In genomic region chr4:41759656-41760287, GRCm38 (mm10) we compare ENCODE assay signal across 8 mouse cellular contexts. TPM values are rescaled to one million over a fixed set of nuclear protein-coding genes. Genes with fewer than 3 reads are reported as not detected.
A peak's percentile ranks its signal among the peaks of the same experiment; 100 is the strongest.
DNase-seq lines count a peak whose midpoint lies in the region; ATAC-seq and TF ChIP-seq lines count a peak whose summit lies in the region.

No protein-coding gene starts in this region.

- H3K27me3 ChIP-seq in heart, embryonic 15.5 days, result no peaks in the 10 kb centered on the region
- no peaks in the 10 kb centered on the region for H3K27me3 ChIP-seq in limb, embryonic 14.5 days (ENCODE audit: control insufficient read depth, insufficient read depth, low read length)

- H3K4me2 ChIP-seq in heart, embryonic 15.5 days, result peak overlapping the region; percentile 63
- H3K4me2 ChIP-seq in limb, embryonic 14.5 days (replicated peaks; ENCODE audit: low read depth, low read length, severe bottlenecking), result peak overlapping the region; percentile 76

- TF ChIP-seq POLR2A in limb, embryonic 14.5 days (IDR thresholded peaks at IDR 0.05; ENCODE audit: borderline replicate concordance, extremely low read depth, insufficient read depth, insufficient read length), result no peak

- H3K4me3 ChIP-seq in heart, embryonic 15.5 days, result peak overlapping the region; percentile 49
- H3K4me3 ChIP-seq in limb, embryonic 14.5 days (replicated peaks; ENCODE audit: low read length), result peak overlapping the region; percentile 66

- peak overlapping the region; percentile 45 for H3K9ac ChIP-seq in heart, embryonic 15.5 days
- H3K9ac ChIP-seq in limb, embryonic 14.5 days (ENCODE audit: low read depth, low read length, severe bottlenecking), result peak overlapping the region; percentile 68

- peak; percentile 10; the same call in 1 of the 2 replicates for ATAC-seq in heart, embryonic 15.5 days (replicated peaks; ENCODE audit: insufficient number of reproducible peaks, insufficient read depth, low FRiP score, low read depth)
- no peak for ATAC-seq in limb, embryonic 14.5 days (ENCODE audit: low FRiP score, low read depth)

- peak overlapping the region; percentile 95 for H3K27ac ChIP-seq in heart, embryonic 15.5 days
- H3K27ac ChIP-seq in limb, embryonic 14.5 days (replicated peaks; ENCODE audit: low read depth, low read length), result peak overlapping the region; percentile 93

- WGBS in heart, embryonic 15.5 days, result 15% methylated on average over 6 of the region's 6 CpGs
- WGBS in limb, embryonic 14.5 days, result 27% methylated on average over 6 of the region's 6 CpGs

- H3K9me3 ChIP-seq in heart, embryonic 15.5 days (replicated peaks), result no peaks in the 10 kb centered on the region
- no peaks in the 10 kb centered on the region for H3K9me3 ChIP-seq in limb, embryonic 14.5 days (ENCODE audit: control insufficient read depth, low read length)

- H3K36me3 ChIP-seq in heart, embryonic 15.5 days, result peaks cover 9% of the 10 kb centered on the region; the same call in 1 of the 2 replicates
- peaks cover 16% of the 10 kb centered on the region; the same call in 1 of the 2 replicates for H3K36me3 ChIP-seq in limb, embryonic 14.5 days (ENCODE audit: control insufficient read depth, insufficient read depth, low read length)

- H3K4me1 ChIP-seq in heart, embryonic 15.5 days (replicated peaks), result peaks cover 53% of the 10 kb centered on the region
- H3K4me1 ChIP-seq in limb, embryonic 14.5 days (ENCODE audit: control insufficient read depth, insufficient read depth, low read length), result peaks cover 28% of the 10 kb centered on the region

- DNase-seq in adrenal gland, adult 2 months, result peak; percentile 37
- no peak for DNase-seq in adrenal gland, postnatal 14 days
- peak; percentile 15 for DNase-seq in 3T3-L1 (ENCODE audit: low read depth, low spot score)
- no peak for DNase-seq in limb, embryonic 14.5 days (ENCODE audit: low spot score)
- DNase-seq in natural killer cell, adult 2 months (ENCODE audit: low spot score in 2 of 2), result no peak
- no peak for DNase-seq in cerebellum, adult 9-10 months
- no peak for DNase-seq in gastrocnemius, postnatal 10 days

RNA-seq across cellular contexts. Expression of gene Sigmar1, which starts 3.8 kb away (rescaled TPM):
- 10 to 100 TPM; 83.8 to 86.7 TPM for total RNA-seq in adrenal gland, adult 2 months (2021)
- polyA plus RNA-seq in adrenal gland, adult 2 months (2012; rRNA removed), result 139 and 145 TPM in 2 replicates
- total RNA-seq in adrenal gland, postnatal 14 days (2021), result 67.1 and 76.7 TPM in 2 replicates
- 41.7 and 60.3 TPM in 2 replicates for polyA plus RNA-seq in heart, embryonic 15.5 days (2015; fragmentation: Nextera tagmentation; extraction: Ambion mirVana)
- 79.2 and 91.4 TPM in 2 replicates for polyA plus RNA-seq in limb, embryonic 14.5 days (2012; rRNA removed)
- polyA plus RNA-seq in limb, embryonic 14.5 days (2014; fragmentation: Nextera tagmentation; extraction: Ambion mirVana), result 85.3 and 88.9 TPM in 2 replicates
- total RNA-seq in gastrocnemius, postnatal 10 days (2021), result 10 to 100 TPM; 15.4 to 17.9 TPM

RNA-seq across cellular contexts. Expression of gene Galt, which starts 4.7 kb away (rescaled TPM):
- total RNA-seq in adrenal gland, adult 2 months (2021), result 10 to 100 TPM; 42.9 to 43.3 TPM
- polyA plus RNA-seq in adrenal gland, adult 2 months (2012; rRNA removed), result 113 and 117 TPM in 2 replicates
- total RNA-seq in adrenal gland, postnatal 14 days (2021), result 36.1 and 42.3 TPM in 2 replicates
- 54.8 and 59.2 TPM in 2 replicates for polyA plus RNA-seq in heart, embryonic 15.5 days (2015; fragmentation: Nextera tagmentation; extraction: Ambion mirVana)
- polyA plus RNA-seq in limb, embryonic 14.5 days (2012; rRNA removed), result 83.3 and 119 TPM in 2 replicates
- polyA plus RNA-seq in limb, embryonic 14.5 days (2014; fragmentation: Nextera tagmentation; extraction: Ambion mirVana), result 39.5 and 43.6 TPM in 2 replicates
- total RNA-seq in gastrocnemius, postnatal 10 days (2021), result 10 to 100 TPM; 25.2 to 28.1 TPM

RNA-seq across cellular contexts. Expression of gene Ccl27a, which starts 14.3 kb away (rescaled TPM):
- total RNA-seq in adrenal gland, adult 2 months (2021), result 10 to 100 TPM; 31.1 to 42.7 TPM
- polyA plus RNA-seq in adrenal gland, adult 2 months (2012; rRNA removed), result 74.2 and 96.3 TPM in 2 replicates
- total RNA-seq in adrenal gland, postnatal 14 days (2021), result 29.7 and 34.9 TPM in 2 replicates
- 40.2 and 47.1 TPM in 2 replicates for polyA plus RNA-seq in heart, embryonic 15.5 days (2015; fragmentation: Nextera tagmentation; extraction: Ambion mirVana)
- 96.6 and 107 TPM in 2 replicates for polyA plus RNA-seq in limb, embryonic 14.5 days (2012; rRNA removed)
- 44.9 and 50.9 TPM in 2 replicates for polyA plus RNA-seq in limb, embryonic 14.5 days (2014; fragmentation: Nextera tagmentation; extraction: Ambion mirVana)
- 10 to 100 TPM; 25.5 to 33.1 TPM for total RNA-seq in gastrocnemius, postnatal 10 days (2021)

RNA-seq across cellular contexts. Expression of gene Arid3c, which starts 28.8 kb away (rescaled TPM):
- total RNA-seq in adrenal gland, adult 2 months (2021), result not detected
- polyA plus RNA-seq in adrenal gland, adult 2 months (2012; rRNA removed), result not detected in 2 replicates
- total RNA-seq in adrenal gland, postnatal 14 days (2021), result not detected in 2 replicates
- polyA plus RNA-seq in heart, embryonic 15.5 days (2015; fragmentation: Nextera tagmentation; extraction: Ambion mirVana), result not detected in 2 replicates
- polyA plus RNA-seq in limb, embryonic 14.5 days (2012; rRNA removed), result 0.09 and 0.20 TPM in 2 replicates
- 0.29 TPM in 1 of 2 replicates, not detected in the other for polyA plus RNA-seq in limb, embryonic 14.5 days (2014; fragmentation: Nextera tagmentation; extraction: Ambion mirVana)
- not detected for total RNA-seq in gastrocnemius, postnatal 10 days (2021)

RNA-seq across cellular contexts. Expression of gene Dctn3, which starts 36.8 kb away (rescaled TPM):
- total RNA-seq in adrenal gland, adult 2 months (2021), result 100 to 1,000 TPM; 105 to 128 TPM
- 51.7 and 60.7 TPM in 2 replicates for polyA plus RNA-seq in adrenal gland, adult 2 months (2012; rRNA removed)
- total RNA-seq in adrenal gland, postnatal 14 days (2021), result 106 and 110 TPM in 2 replicates
- 122 and 125 TPM in 2 replicates for polyA plus RNA-seq in heart, embryonic 15.5 days (2015; fragmentation: Nextera tagmentation; extraction: Ambion mirVana)
- 64.2 and 70.1 TPM in 2 replicates for polyA plus RNA-seq in limb, embryonic 14.5 days (2012; rRNA removed)
- polyA plus RNA-seq in limb, embryonic 14.5 days (2014; fragmentation: Nextera tagmentation; extraction: Ambion mirVana), result 99.1 and 101 TPM in 2 replicates
- total RNA-seq in gastrocnemius, postnatal 10 days (2021), result 10 to 100 TPM; 44.3 to 57.6 TPM

Comparison
In these comparisons a context has a peak if more than half of its experiments do, and no peak if none do; other contexts are left out.
1. DNase-seq: peak in adrenal gland, adult 2 months (single experiment) and 3T3-L1 (single experiment); none in adrenal gland, postnatal 14 days (single experiment), limb, embryonic 14.5 days (single experiment), natural killer cell, adult 2 months (0 of 2), cerebellum, adult 9-10 months (single experiment) and gastrocnemius, postnatal 10 days (single experiment).